Mouse (Mus musculus) liver, embryonic 16.5 days (tissue): Measurements from ENCODE around the gene Rundc1. TPM values are rescaled to one million over a fixed set of nuclear protein-coding genes. Genes with fewer than 3 reads are reported as not detected.
A peak's percentile ranks its signal among the peaks of the same experiment; 100 is the strongest.
"Not testable (repeated sequence)": the region's sequence is repeated elsewhere in the genome, so short reads cannot be mapped to it uniquely, and the experiment has no call there.

Source experiments
- ATAC-seq: fragments of 200-750 bp; cut with Nextera tagmentation; 2 replicates; pipeline ENCODE4 v1.8.0; 2017; ENCODE audit warnings: low read depth, mild to moderate bottlenecking, moderate number of reproducible peaks, moderate library complexity
- H3K27ac ChIP-seq: fragments of 300-500 bp; sonication (generic); 2 replicates; pipeline ENCODE4 v1.5.1; 2014; ENCODE audit warnings: mild to moderate bottlenecking, low read length
- H3K27me3 ChIP-seq: fragments of 300-500 bp; sonication (generic); 2 replicates; pipeline ENCODE4 v1.6.1; 2014; ENCODE audit warnings: low read depth, low read length, mixed read lengths; ENCODE audit not compliant: control insufficient read depth, insufficient read depth
- H3K36me3 ChIP-seq: fragments of 300-500 bp; sonication (generic); 2 replicates; pipeline ENCODE4 v1.6.1; 2014; ENCODE audit warnings: mild to moderate bottlenecking; ENCODE audit not compliant: control insufficient read depth, insufficient read depth
- H3K4me1 ChIP-seq: fragments of 300-500 bp; sonication (generic); 2 replicates; pipeline ENCODE4 v1.6.1; 2014; ENCODE audit warnings: low read depth, low read length, mixed read lengths; ENCODE audit not compliant: control insufficient read depth
- H3K4me2 ChIP-seq: fragments of 300-500 bp; sonication (generic); 2 replicates; pipeline ENCODE4 v1.6.1; 2014; ENCODE audit warnings: low read depth, low read length, mixed read lengths
- H3K4me3 ChIP-seq: fragments of 300-500 bp; sonication (generic); 2 replicates; pipeline ENCODE4 v1.5.1; 2014; ENCODE audit warnings: low read depth, mild to moderate bottlenecking, low read length
- H3K9ac ChIP-seq: fragments of 300-500 bp; sonication (generic); 2 replicates; pipeline ENCODE4 v1.6.1; 2014; ENCODE audit warnings: low read depth, low read length
- H3K9me3 ChIP-seq: fragments of 300-500 bp; sonication (generic); replicated peaks from 2 replicates; pipeline ENCODE4 v1.6.1; 2016; ENCODE audit warnings: low read length; ENCODE audit not compliant: control insufficient read depth
- WGBS: fragments of 180-500 bp; shearing (Covaris S2); extraction: QIAGEN DNeasy Blood & Tissue Kit; methylation state at CpG from one replicate; pipeline ENCODE4 v1.1.7; 2014; ENCODE audit not compliant: insufficient replicate concordance; 5-methylcytosine and 5-hydroxymethylcytosine counted together
- polyA plus RNA-seq: library from polyadenylated mRNA; unstranded; fragments of >200 nt; fragmentation: Nextera tagmentation; extraction: Ambion mirVana; gene quantifications from 2 replicates; pipeline ENCODE4 v1.2.1, GENCODE M21; 2015

The Rundc1 gene
- polyA plus RNA-seq, 1 experiment from 2014 or later = 4.7 TPM

- not testable (repeated sequence) for H3K4me1 ChIP-seq, H3K27me3 ChIP-seq, H3K4me2 ChIP-seq, H3K27ac ChIP-seq, H3K9ac ChIP-seq, H3K4me3 ChIP-seq, ATAC-seq, H3K36me3 ChIP-seq, H3K9me3 ChIP-seq
- WGBS = 44% methylated on average over 3 of the region's 3 CpGs
Observed at GRCm38 (mm10) chr11:101438006-101438405, 13.1 kb downstream of the Rundc1 start.

- Histone ChIP-seq H3K4me1 (peaks cover 15% of the 10 kb centered on the region), H3K27ac (peak overlapping the region; percentile 50; the same call in 1 of the 2 replicates), H3K4me2 (peak overlapping the region; percentile 72), H3K4me3 (peak overlapping the region; percentile 87), H3K9ac (peak overlapping the region; percentile 50), H3K36me3 (peaks cover 18% of the 10 kb centered on the region)
- ATAC-seq, H3K27me3 ChIP-seq, H3K9me3 ChIP-seq: not testable (repeated sequence)
- 16% methylated on average over 14 of the region's 15 CpGs for WGBS
Observed at GRCm38 (mm10) chr11:101441450-101442126, 16.7 kb downstream of the Rundc1 start.

GRCm38 (mm10) chr11:101442127-101442693, 17.3 kb downstream of the Rundc1 start, which contains the start of gene Rpl27:
Gene Rpl27, plus strand, starts transcription at chr11:101442298.
- H3K27ac ChIP-seq = peak within 1 kb of the TSS; percentile 72
- peak within 1 kb of the TSS; percentile 72 for H3K4me2 ChIP-seq
- H3K27me3 ChIP-seq = no peaks in the 10 kb centered on the region
- under 1% methylated on average over 42 of the region's 42 CpGs for WGBS
- H3K4me3 ChIP-seq = peak within 1 kb of the TSS; percentile 87
- peak within 1 kb of the TSS; percentile 86 for H3K9ac ChIP-seq
- H3K9me3 ChIP-seq = no peaks in the 10 kb centered on the region
- peaks cover 15% of the 10 kb centered on the region for H3K4me1 ChIP-seq
- peak; percentile 99 for ATAC-seq
- H3K36me3 ChIP-seq = peaks cover 18% of the 10 kb centered on the region

GRCm38 (mm10) chr11:101442760-101443159, 17.9 kb downstream of the Rundc1 start:
- Histone ChIP-seq H3K4me2 (peak overlapping the region; percentile 72), H3K4me1 (peaks cover 20% of the 10 kb centered on the region), H3K9ac (peak overlapping the region; percentile 86), H3K27me3 (no peaks in the 10 kb centered on the region), H3K9me3 (no peaks in the 10 kb centered on the region), H3K27ac (peak overlapping the region; percentile 72), H3K36me3 (peaks cover 18% of the 10 kb centered on the region), H3K4me3 (peak overlapping the region; percentile 87)
- WGBS = under 1% methylated on average over 14 of the region's 14 CpGs
- ATAC-seq = no peak

- H3K9ac ChIP-seq = no peak overlapping the region
- H3K36me3 ChIP-seq = peaks cover 18% of the 10 kb centered on the region
- no peak overlapping the region for H3K4me3 ChIP-seq
- H3K27ac ChIP-seq = 0 out of 2 replicates have a peak overlapping the region, but pooled peaks have one; percentile 4
- no peak for ATAC-seq
- peaks cover 32% of the 10 kb centered on the region for H3K4me1 ChIP-seq
- 71% methylated on average over 1 of the region's 1 CpGs for WGBS
- H3K9me3 ChIP-seq = no peaks in the 10 kb centered on the region
- no peaks in the 10 kb centered on the region for H3K27me3 ChIP-seq
- no peak overlapping the region for H3K4me2 ChIP-seq
Observed at GRCm38 (mm10) chr11:101446319-101446718, 21.4 kb downstream of the Rundc1 start.

- H3K4me2 ChIP-seq, H3K27me3 ChIP-seq, H3K9ac ChIP-seq, H3K4me3 ChIP-seq, H3K27ac ChIP-seq, ATAC-seq, H3K9me3 ChIP-seq: not testable (repeated sequence)
- Histone ChIP-seq H3K36me3 (peaks cover 18% of the 10 kb centered on the region), H3K4me1 (peaks cover 37% of the 10 kb centered on the region)
- 78% methylated on average over 8 of the region's 8 CpGs for WGBS
Observed at GRCm38 (mm10) chr11:101446860-101447259, 22.0 kb downstream of the Rundc1 start.

GRCm38 (mm10) chr11:101447786-101448185, 22.9 kb downstream of the Rundc1 start:
- peak overlapping the region; percentile 86 for H3K4me3 ChIP-seq
- peak overlapping the region; percentile 67 for H3K4me2 ChIP-seq
- peaks cover 18% of the 10 kb centered on the region for H3K36me3 ChIP-seq
- H3K4me1 ChIP-seq = peaks cover 42% of the 10 kb centered on the region
- WGBS = 81% methylated on average over 5 of the region's 5 CpGs
- no peaks in the 10 kb centered on the region for H3K27me3 ChIP-seq
- H3K9ac ChIP-seq = peak overlapping the region; percentile 85; the same call in 1 of the 2 replicates
- ATAC-seq = no peak
- H3K27ac ChIP-seq = peak overlapping the region; percentile 95
- no peaks in the 10 kb centered on the region for H3K9me3 ChIP-seq

GRCm38 (mm10) chr11:101448274-101448746, 23.4 kb downstream of the Rundc1 start, which contains the start of gene Ifi35:
Gene Ifi35, plus strand, starts transcription at chr11:101448407.
- 2% methylated on average over 10 of the region's 10 CpGs for WGBS
- no peaks in the 10 kb centered on the region for H3K9me3 ChIP-seq
- peak within 1 kb of the TSS; percentile 95 for H3K27ac ChIP-seq
- peak within 1 kb of the TSS; percentile 86 for H3K4me3 ChIP-seq
- peak within 1 kb of the TSS; percentile 67 for H3K4me2 ChIP-seq
- H3K4me1 ChIP-seq = peaks cover 37% of the 10 kb centered on the region
- H3K9ac ChIP-seq = peak within 1 kb of the TSS; percentile 85
- H3K36me3 ChIP-seq = peaks cover 18% of the 10 kb centered on the region
- H3K27me3 ChIP-seq = no peaks in the 10 kb centered on the region
- ATAC-seq = peak; percentile 87

GRCm38 (mm10) chr11:101448899-101449298, 24.0 kb downstream of the Rundc1 start:
- no peaks in the 10 kb centered on the region for H3K27me3 ChIP-seq
- H3K4me3 ChIP-seq = peak overlapping the region; percentile 86
- peak; percentile 33 for ATAC-seq
- peaks cover 13% of the 10 kb centered on the region for H3K36me3 ChIP-seq
- H3K9me3 ChIP-seq = no peaks in the 10 kb centered on the region
- peak overlapping the region; percentile 67 for H3K4me2 ChIP-seq
- peak overlapping the region; percentile 95 for H3K27ac ChIP-seq
- 35% methylated on average over 4 of the region's 4 CpGs for WGBS
- peaks cover 32% of the 10 kb centered on the region for H3K4me1 ChIP-seq
- peak overlapping the region; percentile 85 for H3K9ac ChIP-seq
